Mouse (Mus musculus) stomach, postnatal 0 days (tissue): ENCODE data around the gene Stag1. TPM values are rescaled to one million over a fixed set of nuclear protein-coding genes. Genes with fewer than 3 reads are reported as not detected.

Source experiments
- ATAC-seq: fragments of 200-750 bp; cut with Nextera tagmentation; 2 replicates; pipeline ENCODE4 v1.8.0; 2017; ENCODE audit not compliant: low FRiP score, low TSS enrichment
- DNase-seq: peaks from one replicate; pipeline ENCODE4 v3.0.0-alpha.2; 2016; ENCODE audit warnings: low spot score
- H3K27ac ChIP-seq: fragments of 300-500 bp; sonication (generic); replicated peaks from 2 replicates; pipeline ENCODE4 v1.5.1; 2014; ENCODE audit warnings: mild to moderate bottlenecking, control low read depth
- H3K27me3 ChIP-seq: fragments of 300-500 bp; sonication (generic); 2 replicates; pipeline ENCODE4 v1.6.1; 2014; ENCODE audit warnings: low read length; ENCODE audit not compliant: control insufficient read depth, insufficient read depth
- H3K36me3 ChIP-seq: fragments of 300-500 bp; sonication (generic); 2 replicates; pipeline ENCODE4 v1.6.1; 2014; ENCODE audit warnings: low read length, mixed read lengths; ENCODE audit not compliant: control insufficient read depth, insufficient read depth
- H3K4me1 ChIP-seq: fragments of 300-500 bp; sonication (generic); replicated peaks from 2 replicates; pipeline ENCODE4 v1.6.1; 2014; ENCODE audit warnings: antibody characterized with exemption; ENCODE audit not compliant: control insufficient read depth, insufficient read depth
- H3K4me2 ChIP-seq: fragments of 300-500 bp; sonication (generic); replicated peaks from 2 replicates; pipeline ENCODE4 v1.6.1; 2014; ENCODE audit warnings: low read depth, mild to moderate bottlenecking, control low read depth, moderate library complexity
- H3K4me3 ChIP-seq: fragments of 300-500 bp; sonication (generic); 2 replicates; pipeline ENCODE4 v1.5.1; 2014; ENCODE audit warnings: low read depth, low read length, control low read depth
- H3K9ac ChIP-seq: fragments of 300-500 bp; sonication (generic); 2 replicates; pipeline ENCODE4 v1.6.1; 2014; ENCODE audit warnings: mild to moderate bottlenecking, low read length, control low read depth, mixed read lengths
- H3K9me3 ChIP-seq: fragments of 300-500 bp; sonication (generic); 2 replicates; pipeline ENCODE4 v1.6.1; 2016; ENCODE audit warnings: low read length; ENCODE audit not compliant: control insufficient read depth
- CTCF ChIP-seq: IDR thresholded peaks from 2 replicates; pipeline ENCODE4 v1.5.1; 2016; ENCODE audit warnings: antibody characterized with exemption, low read depth, mild to moderate bottlenecking, moderate library complexity
- EP300 ChIP-seq: optimal IDR thresholded peaks from 2 replicates; pipeline ENCODE3; 2016; ENCODE audit warnings: antibody characterized with exemption
- WGBS: fragments of 180-500 bp; shearing (Covaris S2); extraction: QIAGEN DNeasy Blood & Tissue Kit; methylation state at CpG from one replicate; pipeline ENCODE4 v1.1.7; 2014; 5-methylcytosine and 5-hydroxymethylcytosine counted together
- polyA plus RNA-seq: library from polyadenylated mRNA; unstranded; fragments of >200 nt; fragmentation: Nextera tagmentation; extraction: Ambion mirVana; gene quantifications from 2 replicates; pipeline ENCODE4 v1.2.1, GENCODE M21; 2015

Stag1 gene
- polyA plus RNA-seq, 1 experiment from 2014 or later, result 25.0 TPM

GRCm38 (mm10) chr9:100642840-100643697, 45.5 kb downstream of the Stag1 start:
- ATAC-seq, result peak; percentile 99
- Histone ChIP-seq H3K4me2 (peak overlapping the region; percentile 69), H3K4me3 (peak overlapping the region; percentile 86), H3K4me1 (peaks cover 7% of the 10 kb centered on the region; the same call in 1 of the 2 replicates), H3K36me3 (no peaks in the 10 kb centered on the region), H3K27ac (peak overlapping the region; percentile 99), H3K9me3 (no peaks in the 10 kb centered on the region), H3K9ac (peak overlapping the region; percentile 91), H3K27me3 (no peaks in the 10 kb centered on the region)
- peak; percentile 99 for DNase-seq
- peak; percentile 90 for TF ChIP-seq CTCF
- peak; percentile 21 for TF ChIP-seq EP300
- under 1% methylated on average over 80 of the region's 97 CpGs for whole genome bisulfite sequencing

DNA sequence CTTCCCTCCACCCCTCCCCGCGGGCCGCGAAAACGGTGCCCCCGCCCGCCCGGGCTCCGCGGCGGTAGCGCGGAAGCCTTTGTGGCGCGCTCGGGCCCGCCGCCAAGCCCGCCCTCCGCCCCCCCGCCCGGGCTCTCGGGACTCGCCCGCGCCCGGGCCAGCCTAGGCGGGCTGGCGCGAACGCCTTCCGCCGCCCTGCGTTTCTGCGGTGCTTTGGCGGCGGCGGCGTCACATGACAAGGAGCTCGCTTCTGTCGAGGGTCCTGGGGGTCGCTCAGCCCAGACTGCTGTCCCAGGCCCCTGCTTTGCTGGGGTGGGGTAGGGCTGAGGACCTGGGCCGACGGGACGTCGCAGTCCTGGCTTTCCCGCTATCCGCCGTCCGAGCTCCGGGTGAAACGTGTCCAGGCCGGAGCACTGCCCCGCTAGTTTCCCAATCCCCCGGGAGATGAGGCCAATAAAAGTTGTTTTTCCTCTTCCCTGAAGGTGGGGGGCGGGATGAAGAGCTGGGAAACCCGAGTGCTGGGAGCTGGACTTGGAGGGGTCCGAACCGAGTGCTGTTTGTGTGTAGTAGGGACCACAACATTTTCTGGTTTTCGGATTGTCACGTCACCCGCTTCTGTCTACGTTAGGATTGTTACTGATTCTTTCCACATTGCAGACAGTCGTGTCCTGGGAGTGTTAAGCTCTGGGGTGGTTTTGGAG, 46.6 kb downstream of the Stag1 start:
- Histone ChIP-seq H3K4me1 (peaks cover 7% of the 10 kb centered on the region; the same call in 1 of the 2 replicates), H3K36me3 (no peaks in the 10 kb centered on the region), H3K4me2 (peak overlapping the region; percentile 64), H3K4me3 (peak overlapping the region; percentile 86), H3K9ac (peak overlapping the region; percentile 91), H3K9me3 (no peaks in the 10 kb centered on the region), H3K27ac (peak overlapping the region; percentile 99), H3K27me3 (no peaks in the 10 kb centered on the region)
- WGBS, result under 1% methylated on average over 62 of the region's 64 CpGs
- TF ChIP-seq EP300 (no peak), CTCF (no peak)
- ATAC-seq (peak; percentile 30), DNase-seq (peak; percentile 81)

- H3K4me3 ChIP-seq, result peak overlapping the region; percentile 86
- TF ChIP-seq CTCF (no peak), EP300 (no peak)
- no peaks in the 10 kb centered on the region for H3K9me3 ChIP-seq
- no peaks in the 10 kb centered on the region for H3K27me3 ChIP-seq
- peak overlapping the region; percentile 64 for H3K4me2 ChIP-seq
- no peak overlapping the region for H3K27ac ChIP-seq
- ATAC-seq (no peak), DNase-seq (no peak)
- WGBS, result 22% methylated on average over 8 of the region's 8 CpGs
- H3K36me3 ChIP-seq, result no peaks in the 10 kb centered on the region
- peaks cover 7% of the 10 kb centered on the region; the same call in 1 of the 2 replicates for H3K4me1 ChIP-seq
- H3K9ac ChIP-seq, result 0 out of 2 replicates have a peak overlapping the region, but pooled peaks have one; percentile 14
These were observed 47.7 kb downstream of the Stag1 start for GRCm38 (mm10) chr9:100645026-100645940.

- Histone ChIP-seq H3K36me3 (no peaks in the 10 kb centered on the region), H3K4me1 (peaks cover 7% of the 10 kb centered on the region; the same call in 1 of the 2 replicates), H3K9ac (no peak overlapping the region), H3K9me3 (no peaks in the 10 kb centered on the region), H3K27me3 (no peaks in the 10 kb centered on the region), H3K27ac (no peak overlapping the region), H3K4me2 (no peak overlapping the region), H3K4me3 (no peak overlapping the region)
- no peak for DNase-seq
- TF ChIP-seq CTCF (no peak), EP300 (no peak)
- ATAC-seq, result no peak
- WGBS, result 69% methylated on average over 2 of the region's 2 CpGs
These were observed 48.7 kb downstream of the Stag1 start for GRCm38 (mm10) chr9:100646276-100646675.

- WGBS, result 70% methylated on average over 2 of the region's 2 CpGs
- Histone ChIP-seq H3K9me3 (no peaks in the 10 kb centered on the region), H3K27me3 (no peaks in the 10 kb centered on the region), H3K4me1 (peaks cover 3% of the 10 kb centered on the region; the same call in 1 of the 2 replicates), H3K9ac (no peak overlapping the region), H3K4me2 (no peak overlapping the region), H3K27ac (no peak overlapping the region), H3K36me3 (no peaks in the 10 kb centered on the region), H3K4me3 (no peak overlapping the region)
- ATAC-seq (no peak), DNase-seq (no peak)
- TF ChIP-seq EP300 (no peak), CTCF (no peak)
These were observed 50.3 kb downstream of the Stag1 start for GRCm38 (mm10) chr9:100647774-100648323.
